Mouse (Mus musculus) kidney, postnatal 10 days (tissue): Measurements from ENCODE around the gene Olfr1288.

Experiments used
- DNase-seq: peaks from one replicate; pipeline ENCODE4 v3.0.0; 2021; ENCODE audit warnings: mixed read lengths

The Olfr1288 gene

GRCm38 (mm10) chr2:111473801-111474200 is at the start of gene Olfr1288:
Olfr1288 (plus strand) TSS chr2:111474101.
- no peak for DNase-seq

DNA sequence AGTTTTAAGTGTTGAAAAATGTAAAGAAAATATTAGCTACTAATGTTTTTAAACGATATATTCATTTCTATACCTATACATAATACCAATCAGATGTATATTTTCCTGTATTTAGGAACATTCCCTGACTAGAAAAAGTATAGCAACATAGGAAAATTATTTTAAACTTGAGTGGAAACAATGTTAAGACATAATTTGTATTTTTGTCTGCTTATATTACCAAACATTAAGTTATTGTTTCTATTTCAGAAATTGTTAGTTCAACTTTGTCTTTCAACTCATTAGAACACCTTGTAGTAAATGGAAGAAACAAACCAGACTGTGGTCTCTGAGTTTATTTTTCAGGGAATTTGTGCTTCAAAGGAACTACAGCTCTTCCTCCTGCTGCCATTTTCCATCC is 25.1 kb upstream of the Olfr1288 start, which contains the start of gene Olfr1287:
TSS of gene Olfr1287 (plus strand) at position 301 of the 400 bp plus-strand sequence.
- no peak for DNase-seq

DNA sequence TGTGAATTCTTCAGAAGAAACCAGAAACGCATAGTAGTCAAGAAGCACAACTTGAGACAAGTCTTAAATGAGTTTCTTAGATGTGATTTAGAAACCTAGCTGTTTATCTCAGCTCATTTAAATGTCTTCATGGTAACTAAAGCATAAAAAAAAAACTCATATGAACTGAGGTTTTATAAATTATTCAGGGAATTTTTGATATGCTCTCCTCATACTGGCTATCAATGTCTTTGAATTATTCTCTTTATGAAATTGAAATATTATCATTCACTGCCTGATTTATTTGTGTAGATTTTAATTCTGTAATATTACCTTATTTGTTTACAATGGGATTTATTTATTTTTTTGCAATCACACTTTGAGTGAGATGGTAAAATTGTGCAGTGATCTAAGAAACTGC is 6.6 kb downstream of the Olfr1288 start, which contains the start of gene Olfr1289:
TSS of gene Olfr1289 (plus strand) at position 301 of the 400 bp plus-strand sequence.
- DNase-seq, result no peak

- no peak for DNase-seq
Observed at GRCm38 (mm10) chr2:111493729-111494128, 19.8 kb downstream of the Olfr1288 start, which contains the start of gene Olfr1290. Olfr1290 (minus strand) TSS chr2:111493829.

- no peak for DNase-seq
Observed at GRCm38 (mm10) chr2:111496880-111497279, 23.0 kb downstream of the Olfr1288 start, which contains the start of gene Olfr1291-ps1. Olfr1291-ps1 (plus strand) TSS chr2:111497180.

DNA sequence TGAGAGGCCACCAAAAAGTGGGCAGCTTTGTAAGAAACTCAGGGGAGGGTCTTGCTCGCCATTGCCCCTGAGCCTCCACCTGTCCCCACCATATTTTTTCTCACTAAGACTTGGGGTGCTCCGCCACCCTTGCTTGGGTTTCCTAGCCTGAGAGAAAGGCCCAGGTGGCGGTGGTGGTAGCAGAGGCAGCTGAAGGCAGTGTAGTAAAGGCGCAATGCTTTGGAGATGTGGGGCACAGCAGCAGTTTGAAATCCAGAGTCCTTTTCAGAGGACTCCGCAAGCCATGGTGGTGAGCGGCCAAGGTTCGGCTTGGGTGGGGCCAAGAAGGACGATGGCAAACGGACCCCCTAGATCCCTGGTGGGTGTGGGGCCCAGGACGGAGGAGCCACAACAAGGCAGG is 43.5 kb downstream of the Olfr1288 start:
- no peak for DNase-seq

- DNase-seq, result no peak
Observed at GRCm38 (mm10) chr2:111524903-111525302, 51.0 kb downstream of the Olfr1288 start, which contains the start of gene Olfr1293-ps. Olfr1293-ps (plus strand) TSS chr2:111525203.
